Mouse (Mus musculus): ENCODE data around the gene Phb2.

Gene Phb2

GRCm38 (mm10) chr6:124702102-124702783 lies 9.9 kb upstream of the Phb2 start:
- ChIA-PET CTCF (interaction anchor here (0.5 to 2.9 kb wide), 71 partner anchors 8 to 490 kb away, joined by 3 to 22 read pairs (median 4); partner anchors contain the start of genes Lpcat3 (in 3 of the 4), Atn1 (in 2 of the 4), C1rl (in 2 of the 4) and Cdca3 (in 2 of the 4)), POLR2A (interaction anchor here (0.6 to 24.9 kb wide), 76 partner anchors 8 to 513 kb away, joined by 3 to 686 read pairs (median 4); partner anchors contain the start of genes Emg1 (in 4 of the 4), Grcc10 (in 4 of the 4), Phb2 (in 4 of the 4) and Lpcat3 (in 3 of the 4))

GRCm38 (mm10) chr6:124702784-124703103 lies 9.4 kb upstream of the Phb2 start:
- ChIA-PET CTCF (interaction anchor here (0.6 to 2.9 kb wide), 82 partner anchors 9 to 489 kb away, joined by 3 to 22 read pairs (median 4); partner anchors contain the start of genes Emg1 (in 4 of the 4), Phb2 (in 4 of the 4), C1rl (in 3 of the 4) and Lpcat3 (in 3 of the 4)), POLR2A (interaction anchor here (0.6 to 24.9 kb wide), 70 partner anchors 8 to 512 kb away, joined by 3 to 686 read pairs (median 5); partner anchors contain the start of genes Emg1 (in 4 of the 4), Grcc10 (in 4 of the 4), Phb2 (in 4 of the 4) and Lpcat3 (in 3 of the 4))

- ChIA-PET POLR2A (interaction anchor here (0.5 to 24.9 kb wide), 26 partner anchors 8 to 227 kb away, joined by 3 to 686 read pairs (median 8); partner anchors contain the start of genes Grcc10 (in 4 of the 4), Emg1 (in 3 of the 4), Phb2 (in 3 of the 4) and Ptpn6 (in 3 of the 4)), CTCF (interaction anchor here (0.5 to 2.2 kb wide), 6 partner anchors 12 to 1940 kb away, joined by 3 to 8 read pairs (median 8); partner anchors contain the start of gene C1rl (in 1 of the 4))
These were observed 8.3 kb upstream of the Phb2 start for GRCm38 (mm10) chr6:124703789-124704188.

- POLR2A ChIA-PET: interaction anchor here in 3 of 4 experiments (0.8 to 24.9 kb wide), 16 partner anchors 7 to 230 kb away, joined by 3 to 686 read pairs (median 8); partner anchors contain the start of genes Emg1 (in 2 of the 3), Grcc10 (in 2 of the 3), Phb2 (in 2 of the 3) and Ptpn6 (in 2 of the 3)
- CTCF ChIA-PET: interaction anchor here (0.5 to 1.2 kb wide), 9 partner anchors 13 to 1940 kb away, joined by 3 to 8 read pairs (median 3); no protein-coding TSS in a partner anchor
These were observed 7.7 kb upstream of the Phb2 start for GRCm38 (mm10) chr6:124704417-124704816.

GRCm38 (mm10) chr6:124706061-124706627 lies 6.0 kb upstream of the Phb2 start:
- ChIA-PET POLR2A (interaction anchor here (0.5 to 24.9 kb wide), 25 partner anchors 8 to 225 kb away, joined by 3 to 686 read pairs (median 4); partner anchors contain the start of genes Grcc10 (in 2 of the 4), Ptpn6 (in 2 of the 4), Atn1 (in 1 of the 4) and Spsb2 (in 1 of the 4)), CTCF (interaction anchor here in 3 of 4 experiments (0.6 to 1.1 kb wide), 3 partner anchors 34 to 53 kb away, joined by 3 to 7 read pairs (median 6); no protein-coding TSS in a partner anchor)

GRCm38 (mm10) chr6:124708289-124708889 lies 3.7 kb upstream of the Phb2 start:
- ChIA-PET CTCF (interaction anchor here in 2 of 4 experiments (0.6 kb wide), 2 partner anchors 50 to 860 kb away, joined by 3 to 4 read pairs; no protein-coding TSS in a partner anchor), POLR2A (interaction anchor here (0.6 to 24.9 kb wide), 10 partner anchors 8 to 101 kb away, joined by 3 to 686 read pairs (median 5); partner anchors contain the start of genes Grcc10 (in 3 of the 4), Ptpn6 (in 2 of the 4), Atn1 (in 1 of the 4) and Gm45234 (in 1 of the 4))

GRCm38 (mm10) chr6:124712918-124713317 lies 782 bp downstream of the Phb2 start:
- ChIA-PET POLR2A (interaction anchor here in 3 of 4 experiments (0.6 to 24.9 kb wide), 35 partner anchors 10 to 477 kb away, joined by 3 to 686 read pairs (median 7); partner anchors contain the start of genes Atn1 (in 3 of the 3), Grcc10 (in 3 of the 3), Ptpn6 (in 3 of the 3) and Cdca3 (in 2 of the 3)), CTCF (interaction anchor here in 2 of 4 experiments (1.2 to 1.9 kb wide), 3 partner anchors 10 to 28 kb away, joined by 3 to 20 read pairs (median 6); partner anchors contain the start of gene Grcc10 (in 1 of the 2))

- POLR2A ChIA-PET: interaction anchor here (0.7 to 24.9 kb wide), 55 partner anchors 8 to 475 kb away, joined by 3 to 686 read pairs (median 4); partner anchors contain the start of genes Grcc10 (in 4 of the 4), Ptpn6 (in 4 of the 4), Lpcat3 (in 2 of the 4) and Atn1 (in 1 of the 4)
- CTCF ChIA-PET: interaction anchor here (0.6 to 2.8 kb wide), 48 partner anchors 12 to 367 kb away, joined by 3 to 12 read pairs (median 4); partner anchors contain the start of genes Ptpn6 (in 3 of the 4), Grcc10 (in 2 of the 4), Mlf2 (in 2 of the 4) and Gm45234 (in 1 of the 4)
These were observed 4.8 kb downstream of the Phb2 start for GRCm38 (mm10) chr6:124716864-124717490.

- ChIA-PET CTCF (interaction anchor here in 3 of 4 experiments (1.1 to 2.8 kb wide), 9 partner anchors 15 to 269 kb away, joined by 3 to 12 read pairs (median 4); partner anchors contain the start of genes Gm45234 (in 1 of the 3), Grcc10 (in 1 of the 3), Mlf2 (in 1 of the 3) and Ptpn6 (in 1 of the 3)), POLR2A (interaction anchor here (0.6 to 24.9 kb wide), 31 partner anchors 8 to 395 kb away, joined by 3 to 686 read pairs (median 6); partner anchors contain the start of genes Grcc10 (in 4 of the 4), Ptpn6 (in 3 of the 4), Lpcat3 (in 2 of the 4) and Cdca3 (in 1 of the 4))
These were observed 5.8 kb downstream of the Phb2 start for GRCm38 (mm10) chr6:124717968-124718367.

GRCm38 (mm10) chr6:124718703-124719102 lies 6.6 kb downstream of the Phb2 start:
- ChIA-PET CTCF (interaction anchor here (0.6 to 1.7 kb wide), 12 partner anchors 14 to 363 kb away, joined by 3 to 8 read pairs (median 4); partner anchors contain the start of genes C1rl (in 1 of the 4) and Ptpn6 (in 1 of the 4)), POLR2A (interaction anchor here (0.6 to 24.9 kb wide), 24 partner anchors 13 to 509 kb away, joined by 3 to 686 read pairs (median 5); partner anchors contain the start of genes Grcc10 (in 4 of the 4), Ptpn6 (in 3 of the 4), Atn1 (in 1 of the 4) and Cdca3 (in 1 of the 4))

GRCm38 (mm10) chr6:124719354-124719978 lies 7.3 kb downstream of the Phb2 start:
- CTCF ChIA-PET: interaction anchor here (0.6 to 1.7 kb wide), 15 partner anchors 13 to 362 kb away, joined by 3 to 8 read pairs (median 4); partner anchors contain the start of genes C1rl (in 1 of the 4) and Ptpn6 (in 1 of the 4)
- POLR2A ChIA-PET: interaction anchor here (0.6 to 24.9 kb wide), 40 partner anchors 10 to 714 kb away, joined by 3 to 686 read pairs (median 4); partner anchors contain the start of genes Grcc10 (in 4 of the 4), Ptpn6 (in 3 of the 4), Atn1 (in 1 of the 4) and Cdca3 (in 1 of the 4)

GRCm38 (mm10) chr6:124720904-124721303 lies 8.8 kb downstream of the Phb2 start:
- CTCF ChIA-PET: no interaction called here
- POLR2A ChIA-PET: interaction anchor here in 3 of 4 experiments (0.9 to 24.9 kb wide), 5 partner anchors 9 to 24 kb away, joined by 3 to 686 read pairs (median 7); partner anchors contain the start of genes Grcc10 (in 3 of the 3), Ptpn6 (in 2 of the 3), Emg1 (in 1 of the 3) and Phb2 (in 1 of the 3)

GRCm38 (mm10) chr6:124722876-124723473 lies 10.8 kb downstream of the Phb2 start:
- CTCF ChIA-PET: interaction anchor here in 2 of 4 experiments (0.6 kb wide), 2 partner anchors 20 to 55 kb away, joined by 3 read pairs; no protein-coding TSS in a partner anchor
- POLR2A ChIA-PET: interaction anchor here in 2 of 4 experiments (0.6 to 3.0 kb wide), 5 partner anchors 17 to 168 kb away, joined by 4 to 17 read pairs (median 7); partner anchors contain the start of gene Grcc10 (in 1 of the 2)

GRCm38 (mm10) chr6:124723541-124723940 lies 11.4 kb downstream of the Phb2 start:
- POLR2A ChIA-PET: interaction anchor here in 3 of 4 experiments (1.0 to 3.0 kb wide), 4 partner anchors 16 to 18 kb away, joined by 3 to 17 read pairs (median 10); partner anchors contain the start of gene Grcc10 (in 3 of the 3)

More at GRCm38 (mm10) chr6:124723541-124723940, 11.4 kb downstream of the Phb2 start:
- CTCF ChIA-PET: interaction anchor here in 1 of 4 experiments (0.6 kb wide), 1 partner anchor 21 kb away, joined by 3 read pairs; no protein-coding TSS in a partner anchor
